Mouse (Mus musculus) left cerebral cortex, adult 8-10 months (tissue): ENCODE measurements around the gene Mfsd4b2. TPM values are rescaled to one million over a fixed set of nuclear protein-coding genes. Genes with fewer than 3 reads are reported as not detected.
"Not testable (repeated sequence)": the region's sequence is repeated elsewhere in the genome, so short reads cannot be mapped to it uniquely, and the experiment has no call there.

ENCODE experiments used
- DNase-seq, 2 experiments: peaks; one replicate each; pipeline ENCODE4 v3.0.0; 2022; ENCODE audit warnings: low spot score in 2 of 2
- total RNA-seq, 4 experiments: library from RNA; stranded (reverse); gene quantifications; 2 replicates each; pipeline ENCODE4 v1.2.4; 2022

The Mfsd4b2 gene
- under 1 TPM; 0.28 to 0.61 (median 0.36) TPM for total RNA-seq

DNA sequence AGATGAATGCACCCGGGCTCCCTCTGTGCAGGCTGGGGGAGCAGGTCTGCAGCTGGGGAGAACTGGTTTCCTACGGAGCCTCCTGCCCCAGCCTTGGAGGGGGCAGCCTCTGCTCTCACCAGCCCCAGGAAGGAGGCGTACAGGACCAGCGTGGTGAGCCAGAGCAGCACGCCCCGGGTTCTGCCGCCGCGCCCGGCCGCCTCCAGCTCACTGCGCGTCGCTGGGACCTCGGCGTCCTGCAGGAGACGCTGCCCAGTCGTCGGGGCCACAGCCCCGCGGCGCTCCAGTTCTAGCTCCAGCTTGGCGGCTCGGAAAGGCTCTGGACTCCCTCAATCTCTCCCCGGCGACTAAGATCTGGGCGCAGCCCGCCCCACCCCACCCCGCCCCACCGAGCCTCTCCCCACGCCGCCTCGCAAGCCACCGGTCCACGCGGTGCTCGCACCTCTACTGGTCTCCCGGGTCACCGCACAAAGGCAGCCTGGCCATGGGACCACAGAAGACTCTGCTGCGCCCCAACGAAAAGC lies at the start of gene Mfsd4b2:
TSS of gene Mfsd4b2 (minus strand) at position 308 of the 524 bp plus-strand sequence.
- DNase-seq, result no peak

DNA sequence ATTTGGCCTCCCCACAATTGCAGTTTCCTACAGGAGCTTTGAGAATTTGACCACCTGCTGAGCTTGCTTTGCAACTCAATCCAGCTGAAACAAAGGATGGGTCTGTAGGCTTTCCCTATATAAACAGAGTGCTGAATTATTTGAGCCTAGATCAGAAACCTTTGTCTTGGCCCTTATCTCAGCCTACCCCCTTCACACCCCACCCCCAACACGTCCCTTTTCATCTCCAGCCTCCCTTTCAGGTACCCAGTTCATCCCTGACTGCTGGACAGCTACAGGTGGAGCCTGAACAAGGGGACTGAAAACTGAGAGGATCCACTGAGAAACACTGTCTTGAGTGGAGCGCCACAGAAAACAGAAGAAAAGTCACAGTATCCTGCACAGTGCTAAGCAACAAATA lies 49.0 kb upstream of the Mfsd4b2 start:
- DNase-seq, result no peak

DNA sequence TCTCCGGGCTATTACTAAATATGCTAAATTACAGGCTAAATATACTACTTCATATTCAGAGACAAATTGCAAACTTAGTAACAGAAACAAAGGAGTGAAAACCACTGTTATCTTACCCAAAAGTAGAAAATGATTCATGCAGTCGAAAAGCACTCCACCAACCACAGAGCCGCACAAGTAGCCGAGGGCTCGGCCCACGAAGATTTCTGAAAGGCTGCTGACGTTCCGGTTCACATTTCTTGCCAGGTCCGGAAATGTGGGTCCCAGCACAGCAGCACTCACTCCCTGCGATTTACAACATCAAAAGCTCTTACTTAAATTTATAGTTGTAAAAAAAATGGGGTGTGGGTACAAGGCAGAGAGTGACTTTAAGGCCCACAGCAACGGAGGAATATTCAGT lies 48.3 kb upstream of the Mfsd4b2 start:
- DNase-seq, result no peak

DNA sequence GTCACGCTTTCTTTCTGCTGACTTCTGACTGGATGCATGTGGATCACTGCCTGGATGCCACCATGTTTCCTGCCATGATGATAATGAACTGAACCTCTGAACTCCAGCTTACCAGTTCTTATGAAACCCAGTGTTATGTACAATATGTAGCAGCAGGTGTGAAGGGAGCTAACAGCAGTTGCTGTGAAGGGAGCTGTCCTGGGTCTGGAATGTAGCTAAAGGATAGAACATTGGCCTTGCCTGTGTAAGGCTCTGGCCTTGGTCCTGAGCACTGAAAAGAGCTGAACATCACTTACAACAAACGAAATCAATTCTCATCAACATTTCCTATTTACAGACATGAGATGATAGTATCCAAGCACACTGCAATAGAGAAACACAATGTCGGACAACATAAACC lies 40.8 kb upstream of the Mfsd4b2 start:
- DNase-seq, result no peak

DNA sequence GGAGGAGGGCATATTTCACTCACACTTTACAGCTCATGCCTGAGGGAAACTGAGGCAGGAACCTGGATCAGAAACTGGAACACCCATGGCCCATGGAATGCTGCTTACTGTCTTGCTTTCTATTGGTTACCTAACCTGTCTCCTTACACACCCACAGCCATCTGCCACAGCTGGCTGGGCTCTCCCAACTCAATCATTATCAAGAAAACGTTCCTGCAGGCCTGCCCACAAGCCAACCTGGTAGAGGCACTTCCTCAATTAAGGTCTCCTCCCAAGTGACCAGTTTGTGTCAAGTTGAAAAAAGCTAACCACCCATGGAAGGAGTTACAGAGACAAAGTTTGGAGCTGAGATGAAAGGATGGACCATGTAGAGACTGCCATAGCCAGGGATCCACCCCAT lies 35.2 kb upstream of the Mfsd4b2 start:
- DNase-seq, result no peak

DNA sequence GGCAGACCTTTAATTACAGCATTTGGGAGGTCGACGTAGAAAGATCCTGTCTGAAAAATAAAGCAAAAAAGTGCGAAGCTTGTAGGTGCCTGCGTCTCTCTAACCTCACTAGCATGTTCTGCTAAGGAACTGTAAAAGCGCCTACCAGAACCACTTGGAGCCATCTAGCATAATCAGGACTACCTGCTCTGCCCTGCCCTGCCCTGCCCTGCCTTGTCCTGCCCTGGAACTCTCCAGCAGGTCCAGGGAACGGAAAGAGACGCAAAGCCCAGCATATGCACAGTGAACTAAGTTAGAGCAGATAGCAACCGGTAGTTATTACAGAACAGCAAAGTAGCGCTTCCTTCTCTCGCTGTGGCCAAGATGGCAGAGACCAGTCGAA lies 33.7 kb upstream of the Mfsd4b2 start:
- no peak for DNase-seq

DNA sequence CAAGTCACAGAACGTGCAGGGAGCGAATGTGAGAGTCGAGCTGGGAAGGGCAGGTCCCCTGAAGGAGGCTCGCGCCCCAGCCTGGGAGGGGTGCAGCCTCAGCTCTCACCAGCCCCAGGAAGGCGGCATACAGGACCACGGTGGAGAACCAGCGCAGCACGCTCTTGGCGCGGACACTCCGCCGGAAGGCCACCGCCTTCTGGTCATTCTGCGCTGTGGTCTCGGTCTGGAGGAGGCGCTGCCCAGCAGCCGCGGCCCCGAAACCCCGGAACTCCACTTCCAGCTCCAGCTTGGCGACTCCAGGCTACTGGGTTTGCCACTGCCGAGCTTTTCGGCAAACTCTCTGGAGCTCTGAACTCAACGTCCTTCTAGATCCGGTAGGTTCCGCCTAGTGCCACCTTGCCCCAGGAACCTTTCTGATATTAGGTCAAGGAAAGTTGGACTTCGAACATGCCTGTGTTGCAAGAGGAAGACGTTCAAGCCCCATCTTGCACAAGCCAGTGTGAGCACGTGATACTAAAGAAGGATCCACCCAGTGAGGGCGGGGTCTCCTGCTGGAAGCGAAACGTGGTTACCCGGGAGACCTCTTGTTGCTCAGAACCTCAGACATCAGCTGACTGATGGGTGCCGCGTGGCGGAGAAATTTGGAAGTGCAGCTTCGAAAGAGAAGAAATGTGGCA lies 33.2 kb upstream of the Mfsd4b2 start, which contains the start of gene Mfsd4b3:
TSS of gene Mfsd4b3 (minus strand) at position 393 of the 680 bp plus-strand sequence.
- DNase-seq, result peak; percentile 80 to 88

DNA sequence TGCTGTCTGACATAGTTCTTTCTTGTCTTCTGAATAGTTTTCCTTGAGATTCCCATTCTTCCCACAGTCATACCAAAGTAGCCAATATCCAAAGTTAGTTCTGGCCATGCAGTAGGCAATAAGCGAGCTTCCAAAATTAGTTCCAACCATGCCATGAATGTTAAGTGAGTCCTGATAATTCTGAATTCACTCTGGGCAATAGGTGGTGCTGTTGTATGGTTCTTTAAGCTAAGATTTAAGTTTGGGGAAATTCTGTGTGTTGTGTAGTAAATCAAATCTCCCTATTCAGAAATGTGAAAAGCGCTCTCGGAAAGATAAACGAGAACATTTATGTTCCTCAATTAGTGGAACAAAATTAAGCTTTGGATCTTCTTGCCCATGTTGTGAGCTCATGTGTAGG lies 31.5 kb upstream of the Mfsd4b2 start:
- DNase-seq, result no peak

DNA sequence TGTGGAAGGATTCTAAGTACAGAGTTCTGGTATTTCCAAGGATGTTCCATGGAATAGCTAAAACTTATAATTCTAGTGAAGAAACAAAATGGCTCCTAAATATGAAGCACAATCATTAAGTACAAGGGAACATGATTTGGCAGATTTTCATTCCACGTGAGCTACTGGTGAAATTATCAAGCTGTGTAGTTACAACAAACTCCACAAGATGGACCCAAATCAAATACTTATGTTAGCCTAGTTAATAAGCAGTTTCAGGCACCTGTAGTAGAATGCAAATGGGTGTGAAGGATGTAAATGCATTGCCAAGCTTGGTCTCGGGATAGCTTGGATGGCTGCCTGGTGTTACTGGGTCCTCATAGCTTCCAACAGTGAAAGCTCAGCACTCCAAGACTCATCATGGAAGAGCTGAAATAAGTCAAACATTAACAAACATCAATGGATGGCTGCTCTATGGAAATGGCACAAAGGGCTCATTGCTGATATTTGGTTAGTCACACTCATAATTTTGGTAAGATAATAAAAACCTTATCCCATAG lies 29.7 kb upstream of the Mfsd4b2 start:
- DNase-seq, result no peak

DNA sequence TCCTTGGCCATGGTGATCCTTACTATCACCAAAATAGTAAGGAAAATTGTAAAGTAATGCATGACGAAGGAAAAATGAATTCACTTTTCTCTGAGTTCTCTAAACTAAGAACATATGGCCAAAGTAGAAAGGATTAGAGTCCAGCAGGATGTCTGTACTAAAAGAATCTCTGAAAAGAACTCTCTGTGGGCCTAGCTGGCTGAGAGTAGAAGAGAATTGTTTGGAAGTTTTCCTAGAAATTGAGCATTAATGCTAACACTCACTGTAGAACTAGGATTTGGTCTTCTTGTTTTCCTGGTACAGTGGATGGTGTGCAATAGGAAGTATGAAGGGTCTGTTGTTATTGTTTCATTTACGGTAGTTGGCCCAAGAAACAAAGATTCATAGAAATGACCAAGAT lies 28.4 kb upstream of the Mfsd4b2 start:
- DNase-seq, result no peak

DNA sequence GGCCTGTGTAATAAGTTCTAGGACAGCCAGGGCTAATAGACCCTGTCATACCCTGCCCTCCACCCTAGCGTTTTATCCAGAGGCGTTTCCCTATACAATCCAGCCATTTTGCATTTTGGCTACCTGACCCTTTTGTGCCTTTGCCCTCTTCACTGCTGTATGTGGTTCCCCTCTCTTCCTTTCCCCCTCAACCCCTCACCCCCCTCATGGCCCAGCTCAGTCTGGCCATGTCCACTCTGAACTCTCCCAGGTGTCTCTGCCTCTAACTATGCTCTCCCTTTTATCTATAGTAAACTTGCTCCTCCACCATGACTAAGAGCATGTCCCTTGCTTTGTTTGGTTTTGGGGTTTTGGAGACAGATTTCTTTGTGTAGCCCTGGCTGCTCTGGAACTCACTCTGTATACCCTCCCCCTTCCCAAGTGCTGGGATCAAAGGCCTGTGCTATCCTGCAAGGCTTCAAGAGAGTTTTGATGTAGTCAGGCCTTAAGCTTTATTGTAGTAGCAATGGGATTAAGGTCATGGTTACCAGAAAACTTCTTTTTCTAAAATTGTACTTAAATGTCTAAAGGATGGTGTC lies 22.7 kb upstream of the Mfsd4b2 start:
- DNase-seq, result no peak

DNA sequence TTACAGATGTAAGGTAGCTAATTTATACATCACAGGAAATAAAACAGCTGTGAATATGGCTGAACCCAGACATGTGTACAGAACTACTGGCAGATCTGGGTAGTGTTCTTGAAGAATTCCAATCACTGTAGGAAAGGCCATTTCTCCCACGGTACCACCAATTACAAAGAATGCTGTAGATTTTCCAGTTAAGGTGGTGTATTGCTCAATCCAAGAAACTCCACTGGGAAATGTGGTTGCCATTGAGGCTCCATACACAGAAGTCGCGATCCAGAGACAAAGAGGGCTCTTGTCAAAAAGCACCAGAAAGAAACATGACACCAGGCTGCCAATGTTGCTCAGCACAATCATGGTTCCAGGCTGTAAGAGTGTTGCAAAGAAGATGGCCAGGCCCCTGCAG lies 20.5 kb upstream of the Mfsd4b2 start:
- not testable (repeated sequence) for DNase-seq

DNA sequence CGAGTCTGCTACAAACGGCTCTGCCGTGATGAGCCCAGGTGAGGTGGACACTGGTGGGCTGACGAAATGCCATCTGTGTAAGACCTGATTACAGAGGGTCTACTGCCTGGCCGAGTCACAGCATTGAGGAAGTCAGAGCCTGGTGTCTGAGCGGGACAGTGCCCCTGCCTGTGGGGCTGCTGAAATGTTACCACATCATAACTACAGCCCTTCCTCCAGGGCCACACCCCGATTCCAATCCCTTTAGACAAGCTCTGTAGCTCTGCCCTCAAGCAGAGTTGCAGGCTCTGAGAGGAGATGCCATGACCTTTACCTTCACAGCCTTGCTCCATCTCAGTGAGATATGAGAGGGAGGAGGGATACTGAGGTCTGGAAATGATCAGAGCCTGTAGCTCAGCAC lies 9.8 kb upstream of the Mfsd4b2 start:
- no peak for DNase-seq

DNA sequence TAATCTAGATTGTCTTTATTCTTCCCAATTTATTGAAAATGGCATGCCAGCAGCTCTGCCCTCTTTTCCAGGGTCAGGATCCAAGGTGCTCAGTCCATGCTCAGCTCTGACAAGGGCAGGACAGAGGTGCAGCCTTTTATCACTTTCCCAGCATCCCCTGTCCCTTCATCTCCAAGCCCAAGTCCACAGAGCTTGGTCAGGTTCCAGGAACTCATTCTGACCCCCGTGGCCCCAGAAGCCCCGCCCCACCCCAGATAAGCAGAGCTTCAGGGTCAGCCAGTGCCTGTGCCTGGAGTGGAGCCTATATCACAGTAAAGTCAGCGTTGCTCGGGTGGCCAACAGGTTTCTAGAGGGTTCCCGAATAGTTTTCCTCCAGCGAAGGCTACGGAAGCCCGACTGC lies 2.2 kb downstream of the Mfsd4b2 start:
- DNase-seq, result not testable (repeated sequence)

DNA sequence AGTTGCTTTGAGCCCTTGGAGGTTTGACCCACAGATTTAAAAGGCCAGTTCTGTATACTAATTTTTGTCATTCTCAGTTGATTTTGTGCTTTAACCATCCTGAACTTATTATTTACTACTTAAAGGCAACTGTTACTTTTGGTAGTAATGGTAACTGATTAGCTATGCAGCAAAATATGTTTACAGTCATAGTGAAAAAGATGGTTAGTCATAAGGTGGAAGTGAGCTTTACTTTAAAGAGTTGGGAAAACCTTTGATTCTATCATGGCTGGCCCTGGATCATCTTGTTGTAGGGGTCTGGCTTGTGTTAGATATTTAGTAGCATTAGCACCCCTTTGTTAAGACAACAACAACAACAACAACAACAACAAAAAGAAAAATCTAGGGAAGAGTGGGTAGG lies 14.1 kb downstream of the Mfsd4b2 start:
- no peak for DNase-seq

DNA sequence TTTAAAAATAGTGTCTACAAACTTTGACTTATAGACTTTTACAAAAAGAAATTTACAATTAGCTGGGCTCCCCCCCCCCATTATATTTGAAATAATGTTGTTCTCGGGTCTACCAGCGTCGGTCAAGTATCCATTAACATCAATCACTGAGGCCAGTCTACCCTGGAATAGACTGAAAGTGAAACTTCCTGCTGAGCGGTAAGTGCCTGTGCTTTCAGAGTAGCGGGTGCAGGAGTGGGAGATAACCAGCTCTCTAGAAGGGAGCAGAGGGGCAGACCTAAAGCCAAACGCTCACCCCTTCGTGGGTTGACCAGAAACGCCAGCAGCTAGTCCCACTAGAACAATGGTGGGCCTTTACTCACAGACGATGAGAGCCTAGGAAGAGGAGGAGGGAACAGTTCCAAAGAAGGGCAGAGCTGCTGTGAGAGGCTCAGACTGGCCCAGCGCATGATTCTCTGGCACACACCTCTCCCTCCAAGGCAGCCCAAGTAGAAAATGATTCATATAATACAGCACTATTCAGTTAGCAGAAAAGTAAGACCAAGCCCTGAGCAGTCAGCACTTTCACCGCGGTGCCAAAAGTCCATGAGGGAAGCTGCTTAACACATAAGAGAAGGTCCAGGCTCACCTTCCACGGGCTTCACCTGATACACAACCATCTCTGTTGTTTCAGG lies 17.8 kb downstream of the Mfsd4b2 start:
- no peak for DNase-seq

DNA sequence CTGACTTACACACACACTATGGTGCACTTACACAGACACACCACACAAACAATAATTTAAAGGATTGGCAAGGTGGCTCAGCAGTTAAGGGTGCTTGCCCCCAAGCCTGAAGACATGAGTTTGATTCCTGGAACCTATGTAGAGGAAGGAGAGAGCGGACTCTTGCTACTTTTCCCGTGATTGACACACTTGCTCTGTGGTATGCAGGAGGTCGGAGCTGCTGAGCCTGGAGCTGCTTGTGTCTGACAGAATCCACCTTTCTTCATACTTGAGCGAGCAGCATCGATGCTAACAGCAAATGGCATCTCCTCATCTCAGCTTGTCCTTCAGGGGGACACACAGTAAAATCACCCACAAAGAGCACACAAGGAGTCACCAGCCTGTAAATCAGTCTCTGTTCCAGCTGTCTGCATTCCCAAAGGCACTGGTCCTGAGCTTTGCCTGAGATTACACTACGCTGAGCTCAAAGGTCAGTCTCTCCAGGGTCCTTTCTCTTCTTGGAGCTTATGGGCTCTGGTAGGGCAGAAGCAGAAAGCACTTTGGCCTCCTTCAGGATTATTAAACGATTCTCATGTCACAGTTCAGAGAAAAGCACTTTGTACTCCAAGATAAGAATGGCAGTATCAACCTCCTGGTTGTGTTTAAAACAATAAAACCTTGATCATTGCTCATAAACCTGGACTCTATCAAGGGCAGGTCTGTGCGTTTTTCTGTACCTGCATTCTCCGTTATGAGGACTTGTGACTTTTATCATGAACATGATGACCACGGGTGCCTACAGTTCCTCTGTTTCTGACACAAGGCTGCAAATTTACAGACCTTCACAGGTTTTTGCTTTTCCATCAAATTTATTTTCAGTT lies 19.7 kb downstream of the Mfsd4b2 start:
- no peak for DNase-seq

DNA sequence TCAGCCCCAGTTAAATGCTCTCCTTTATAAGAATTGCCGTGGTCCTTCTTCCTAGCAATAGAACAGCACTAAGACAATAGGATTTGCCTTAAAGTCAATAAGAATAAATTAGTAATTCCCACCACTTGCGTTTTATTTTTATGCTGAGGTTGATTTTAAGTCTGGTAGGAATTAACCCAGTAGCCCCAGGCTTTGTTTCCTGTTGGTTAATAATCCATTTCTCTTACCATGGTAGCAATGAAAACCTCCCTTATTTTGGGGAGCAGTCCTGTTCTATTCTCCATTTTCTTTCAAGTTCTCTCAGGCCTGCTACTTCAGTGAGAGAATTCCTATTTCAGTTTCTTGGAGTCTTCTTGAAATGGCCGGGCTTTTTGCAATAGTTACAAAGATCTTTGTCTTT lies 22.5 kb downstream of the Mfsd4b2 start:
- no peak for DNase-seq

DNA sequence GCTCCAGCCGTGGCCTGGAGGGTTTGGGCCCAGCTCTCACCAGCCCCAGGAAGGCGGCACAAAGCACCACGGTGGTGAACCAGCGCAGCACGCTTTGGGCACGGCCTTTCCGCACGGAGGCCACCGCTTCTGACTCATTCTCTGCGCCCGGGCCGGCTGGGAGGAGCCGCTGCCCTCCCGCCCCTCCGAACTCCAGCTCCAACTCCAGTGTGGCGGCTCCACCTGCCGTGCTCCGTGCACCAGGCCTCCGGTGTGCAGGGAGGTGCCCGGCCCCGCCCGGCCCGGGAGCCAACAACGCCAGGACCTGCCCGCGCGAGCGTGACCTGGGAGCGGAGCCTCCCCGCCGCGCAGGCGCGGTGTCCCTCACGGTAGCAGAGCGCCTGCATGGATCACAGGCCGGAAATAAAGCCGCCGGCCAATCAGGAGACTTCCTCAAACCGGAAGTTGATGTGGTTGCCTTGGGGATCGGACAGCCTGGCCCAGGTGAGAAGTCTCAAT lies 27.8 kb downstream of the Mfsd4b2 start, which contains the start of gene Mfsd4b4:
TSS of gene Mfsd4b4 (minus strand) at position 365 of the 498 bp plus-strand sequence.
- peak; percentile 63 to 85 for DNase-seq

DNA sequence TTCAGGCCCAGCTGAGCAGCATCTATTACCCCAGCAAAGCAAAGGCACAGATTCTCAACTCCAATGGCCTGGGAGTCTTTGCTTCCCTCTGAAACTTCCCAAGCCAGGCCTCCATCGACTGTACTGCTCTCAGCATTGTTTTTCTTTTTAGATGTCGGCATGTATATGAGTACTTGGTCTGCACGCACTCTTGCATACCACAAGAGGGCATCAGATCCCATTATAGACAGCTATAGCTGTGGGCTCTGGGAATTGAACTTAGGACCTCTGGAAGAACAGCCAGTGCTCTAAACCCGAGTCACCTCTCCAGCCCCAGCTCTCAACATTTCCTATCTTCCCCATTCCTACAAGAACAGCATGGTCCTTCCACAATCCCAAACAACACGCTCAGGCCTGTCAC lies 30.2 kb downstream of the Mfsd4b2 start:
- no peak for DNase-seq
